Mouse (Mus musculus) lung, postnatal 0 days (tissue): ENCODE measurements around the gene Ginm1. TPM values are rescaled to one million over a fixed set of nuclear protein-coding genes. Genes with fewer than 3 reads are reported as not detected.

ENCODE experiments used
- ATAC-seq: fragments of 200-750 bp; cut with Nextera tagmentation; 2 replicates; pipeline ENCODE4 v1.8.0; 2017; ENCODE audit warnings: moderate library complexity
- DNase-seq: peaks from one replicate; pipeline ENCODE4 v3.0.0-alpha.2; 2016; ENCODE audit warnings: low spot score
- H3K27ac ChIP-seq: fragments of 300-500 bp; sonication (generic); 2 replicates; pipeline ENCODE4 v1.5.1; 2014; ENCODE audit warnings: antibody characterized with exemption, mild to moderate bottlenecking, low read length, mixed read lengths
- H3K27me3 ChIP-seq: fragments of 300-500 bp; sonication (generic); replicated peaks from 2 replicates; pipeline ENCODE4 v1.6.1; 2014; ENCODE audit warnings: low read length, mixed read lengths; ENCODE audit not compliant: insufficient read depth
- H3K36me3 ChIP-seq: fragments of 300-500 bp; sonication (generic); 2 replicates; pipeline ENCODE4 v1.6.1; 2014; ENCODE audit warnings: low read length, mixed read lengths; ENCODE audit not compliant: insufficient read depth
- H3K4me1 ChIP-seq: fragments of 300-500 bp; sonication (generic); 2 replicates; pipeline ENCODE4 v1.6.1; 2014; ENCODE audit warnings: antibody characterized with exemption, low read depth, low read length, mixed read lengths; ENCODE audit not compliant: insufficient read depth
- H3K4me2 ChIP-seq: fragments of 300-500 bp; sonication (generic); replicated peaks from 2 replicates; pipeline ENCODE4 v1.6.1; 2014; ENCODE audit warnings: low read depth, mild to moderate bottlenecking, low read length, moderate library complexity, mixed read lengths
- H3K4me3 ChIP-seq: fragments of 300-500 bp; sonication (generic); 2 replicates; pipeline ENCODE4 v1.5.1; 2014; ENCODE audit warnings: low read depth, low read length
- H3K9ac ChIP-seq: fragments of 300-500 bp; sonication (generic); replicated peaks from 2 replicates; pipeline ENCODE4 v1.6.1; 2014; ENCODE audit warnings: low read depth, mild to moderate bottlenecking
- H3K9me3 ChIP-seq: fragments of 300-500 bp; sonication (generic); 2 replicates; pipeline ENCODE4 v1.6.1; 2016; ENCODE audit warnings: low read length, mixed read lengths
- CTCF ChIP-seq: IDR thresholded peaks from 2 replicates; pipeline ENCODE4 v1.5.1; 2016; ENCODE audit warnings: antibody characterized with exemption, mild to moderate bottlenecking
- EP300 ChIP-seq: IDR thresholded peaks from 2 replicates; pipeline ENCODE4 v1.6.1; 2016; ENCODE audit warnings: antibody characterized with exemption, mild to moderate bottlenecking, control low read depth
- WGBS: fragments of 180-500 bp; shearing (Covaris S2); extraction: QIAGEN DNeasy Blood & Tissue Kit; methylation state at CpG from one replicate; pipeline ENCODE4 v1.1.7; 2014; 5-methylcytosine and 5-hydroxymethylcytosine counted together
- polyA plus RNA-seq: library from polyadenylated mRNA; unstranded; fragments of >200 nt; fragmentation: Nextera tagmentation; extraction: Ambion mirVana; gene quantifications from 2 replicates; pipeline ENCODE4 v1.2.1, GENCODE M21; 2015

Gene Ginm1
- polyA plus RNA-seq, 1 experiment from 2014 or later, result 167 TPM

- DNase-seq (no peak), ATAC-seq (no peak)
- Histone ChIP-seq H3K36me3 (no peaks in the 10 kb centered on the region), H3K4me3 (no peak overlapping the region), H3K9me3 (no peaks in the 10 kb centered on the region), H3K9ac (no peak overlapping the region), H3K27me3 (no peaks in the 10 kb centered on the region), H3K4me1 (no peaks in the 10 kb centered on the region), H3K4me2 (no peak overlapping the region), H3K27ac (no peak overlapping the region)
- 19% methylated on average over 2 of the region's 2 CpGs for WGBS
- TF ChIP-seq CTCF, result no peak
Observed at GRCm38 (mm10) chr10:7787319-7787718, 5.3 kb downstream of the Ginm1 start.

- Histone ChIP-seq H3K4me1 (no peaks in the 10 kb centered on the region), H3K36me3 (0 out of 2 replicates have a peak, but pooled peaks cover 15% of the 10 kb centered on the region), H3K9me3 (no peaks in the 10 kb centered on the region), H3K9ac (no peak overlapping the region), H3K4me2 (peak overlapping the region; percentile 64), H3K4me3 (peak overlapping the region; percentile 99), H3K27ac (no peak overlapping the region), H3K27me3 (no peaks in the 10 kb centered on the region)
- TF ChIP-seq EP300, result no peak
- 48% methylated on average over 3 of the region's 3 CpGs for WGBS
- DNase-seq (no peak), ATAC-seq (0 out of 2 replicates have a peak, but pooled peaks have one; percentile 2)
Observed at GRCm38 (mm10) chr10:7781214-7781613, 11.4 kb downstream of the Ginm1 start.

GRCm38 (mm10) chr10:7780238-7781176, 12.1 kb downstream of the Ginm1 start:
- no peak for TF ChIP-seq EP300
- TF ChIP-seq CTCF, result 0 out of 2 replicates have a peak, but pooled peaks have one; percentile 1
- H3K27me3 ChIP-seq, result no peaks in the 10 kb centered on the region
- peak overlapping the region; percentile 99 for H3K4me3 ChIP-seq
- DNase-seq (peak; percentile 94), ATAC-seq (peak; percentile 98)
- peak overlapping the region; percentile 80 for H3K9ac ChIP-seq
- H3K4me1 ChIP-seq, result no peaks in the 10 kb centered on the region
- WGBS, result 0% methylated on average over 59 of the region's 77 CpGs
- H3K9me3 ChIP-seq, result no peaks in the 10 kb centered on the region
- 0 out of 2 replicates have a peak, but pooled peaks cover 15% of the 10 kb centered on the region for H3K36me3 ChIP-seq
- peak overlapping the region; percentile 64 for H3K4me2 ChIP-seq
- peak overlapping the region; percentile 88 for H3K27ac ChIP-seq

GRCm38 (mm10) chr10:7779751-7780237, 12.8 kb downstream of the Ginm1 start:
- 0 out of 2 replicates have a peak, but pooled peaks have one; percentile 0 for ATAC-seq

GRCm38 (mm10) chr10:7778361-7778760, 14.3 kb downstream of the Ginm1 start:
- 82% methylated on average over 3 of the region's 3 CpGs for WGBS
- ATAC-seq (no peak), DNase-seq (no peak)
- no peak overlapping the region for H3K27ac ChIP-seq
- H3K36me3 ChIP-seq, result peaks cover 23% of the 10 kb centered on the region; the same call in 1 of the 2 replicates
- TF ChIP-seq EP300 (no peak), CTCF (no peak)
- H3K9me3 ChIP-seq, result no peaks in the 10 kb centered on the region
- H3K4me1 ChIP-seq, result no peaks in the 10 kb centered on the region
- no peak overlapping the region for H3K9ac ChIP-seq
- no peak overlapping the region for H3K4me2 ChIP-seq
- no peak overlapping the region for H3K4me3 ChIP-seq
- no peaks in the 10 kb centered on the region for H3K27me3 ChIP-seq

More at GRCm38 (mm10) chr10:7779751-7780237, 12.8 kb downstream of the Ginm1 start:
- Histone ChIP-seq H3K4me2 (peak overlapping the region; percentile 64), H3K9me3 (no peaks in the 10 kb centered on the region), H3K4me3 (peak overlapping the region; percentile 99), H3K4me1 (no peaks in the 10 kb centered on the region), H3K27me3 (no peaks in the 10 kb centered on the region), H3K27ac (no peak overlapping the region), H3K9ac (0 out of 2 replicates have a peak overlapping the region, but pooled peaks have one; percentile 80), H3K36me3 (0 out of 2 replicates have a peak, but pooled peaks cover 15% of the 10 kb centered on the region)
- peak; percentile 39 for DNase-seq
- no peak for TF ChIP-seq EP300
- no peak for TF ChIP-seq CTCF
- 13% methylated on average over 7 of the region's 7 CpGs for WGBS

- Histone ChIP-seq H3K27ac (no peak overlapping the region), H3K9ac (no peak overlapping the region), H3K4me1 (no peaks in the 10 kb centered on the region), H3K4me3 (no peak overlapping the region), H3K27me3 (no peaks in the 10 kb centered on the region), H3K9me3 (no peaks in the 10 kb centered on the region), H3K36me3 (peaks cover 40% of the 10 kb centered on the region; the same call in 1 of the 2 replicates), H3K4me2 (no peak overlapping the region)
- ATAC-seq, result no peak
- DNase-seq, result no peak
- WGBS, result 89% methylated on average over 8 of the region's 8 CpGs
- TF ChIP-seq EP300 (no peak), CTCF (no peak)
Observed at GRCm38 (mm10) chr10:7775421-7775820, 17.2 kb downstream of the Ginm1 start.
